Mouse (Mus musculus) ES-Bruce4 (cell line): Measurements from ENCODE around the gene Gm49368.

ENCODE experiments used
- CTCF ChIP-seq: IDR thresholded peaks from one replicate; pipeline ENCODE4 v1.8.1; 2011; ENCODE audit warnings: low read depth, low read length
- POLR2A ChIP-seq: IDR thresholded peaks from one replicate; pipeline ENCODE4 v1.8.1; 2011; ENCODE audit warnings: low read length; ENCODE audit not compliant: insufficient read depth

GRCm38 (mm10) chr7:128069844-128070243, 7.4 kb downstream of the Gm49368 start:
- TF ChIP-seq POLR2A (no peak), CTCF (no peak)
